Mouse (Mus musculus) liver, postnatal 0 days (tissue): ENCODE data around the gene Tacc2.

Experiments
- CTCF ChIP-seq: sonication (generic); IDR thresholded peaks from 2 replicates; pipeline ENCODE4 v1.5.1; 2016; ENCODE audit warnings: antibody characterized with exemption, low read depth
- EP300 ChIP-seq: IDR thresholded peaks from 2 replicates; pipeline ENCODE4 v1.6.1; 2016; ENCODE audit warnings: antibody characterized with exemption, low read depth, mild to moderate bottlenecking

DNA sequence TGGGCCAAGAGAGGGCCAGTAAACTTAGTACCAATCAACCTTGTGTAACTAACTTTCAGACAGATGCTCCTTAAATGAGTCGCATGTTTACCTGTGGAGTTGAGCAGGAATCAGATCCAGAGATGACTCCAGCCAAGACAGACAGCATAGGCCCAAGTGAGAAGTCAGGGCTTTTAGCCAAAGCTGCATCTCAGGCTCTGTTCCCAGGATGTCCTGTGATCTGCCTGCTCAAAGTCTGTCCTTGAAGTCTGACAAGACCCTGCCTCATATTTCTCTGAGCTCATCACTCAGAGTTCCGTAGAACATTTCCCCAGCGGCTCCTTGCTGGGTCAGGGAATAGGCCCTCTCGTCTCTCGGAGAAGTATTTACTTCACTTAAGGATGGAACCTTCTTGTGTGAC is 73.4 kb downstream of the Tacc2 start:
- TF ChIP-seq CTCF (no peak), EP300 (no peak)
